Mouse (Mus musculus) adrenal gland, postnatal 25 days (tissue): Measurements from ENCODE around the gene Slc1a7. TPM values are rescaled to one million over a fixed set of nuclear protein-coding genes. Genes with fewer than 3 reads are reported as not detected.
A peak's percentile ranks its signal among the peaks of the same experiment; 100 is the strongest.

ENCODE experiments used
- DNase-seq: peaks from one replicate; pipeline ENCODE4 v3.0.0; 2021; ENCODE audit warnings: mixed read lengths
- total RNA-seq: library from RNA; stranded (reverse); gene quantifications from 2 replicates; pipeline ENCODE4 v1.2.3, GENCODE M21; 2021

Slc1a7 gene
- total RNA-seq, 1 experiment from 2014 or later = 0.58 TPM

DNA sequence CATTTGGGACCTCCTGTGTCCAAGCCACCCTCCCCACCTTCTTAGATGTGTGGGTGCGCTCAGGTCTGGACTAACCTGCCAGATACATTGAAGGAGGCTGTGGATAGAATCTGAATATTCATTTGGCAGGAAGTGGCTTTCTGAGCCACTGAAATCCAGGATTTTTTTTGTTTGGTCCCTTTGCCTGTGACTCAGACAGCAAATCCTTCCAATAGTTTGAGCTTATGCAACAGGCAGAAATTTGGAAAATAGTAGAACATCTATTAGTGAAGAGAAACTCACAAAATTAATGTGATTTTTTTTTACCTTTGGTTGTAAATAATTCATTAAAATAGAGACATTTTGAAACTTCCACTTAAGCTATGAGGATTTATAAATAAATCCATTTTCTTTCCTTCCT, 3.0 kb downstream of the Slc1a7 start:
- DNase-seq = no peak

DNA sequence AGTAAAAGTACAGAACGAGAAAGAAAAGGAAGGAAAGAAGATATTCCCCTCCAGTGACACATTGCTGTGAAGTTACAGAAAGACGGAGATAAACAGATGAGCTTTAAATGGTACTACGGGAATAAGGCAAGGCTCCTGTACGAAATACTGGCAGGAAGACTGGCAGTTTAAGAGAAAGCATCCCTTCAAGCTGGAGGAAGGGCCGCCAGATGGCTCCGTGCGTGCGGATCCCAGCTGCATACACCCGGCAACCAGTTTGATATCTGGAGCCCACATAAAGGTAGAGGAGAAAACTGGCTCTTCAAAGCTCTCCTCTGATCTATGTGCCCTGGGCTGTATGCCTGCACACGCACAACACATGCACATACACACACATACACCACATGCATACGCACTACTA, 6.4 kb downstream of the Slc1a7 start:
- DNase-seq = no peak

DNA sequence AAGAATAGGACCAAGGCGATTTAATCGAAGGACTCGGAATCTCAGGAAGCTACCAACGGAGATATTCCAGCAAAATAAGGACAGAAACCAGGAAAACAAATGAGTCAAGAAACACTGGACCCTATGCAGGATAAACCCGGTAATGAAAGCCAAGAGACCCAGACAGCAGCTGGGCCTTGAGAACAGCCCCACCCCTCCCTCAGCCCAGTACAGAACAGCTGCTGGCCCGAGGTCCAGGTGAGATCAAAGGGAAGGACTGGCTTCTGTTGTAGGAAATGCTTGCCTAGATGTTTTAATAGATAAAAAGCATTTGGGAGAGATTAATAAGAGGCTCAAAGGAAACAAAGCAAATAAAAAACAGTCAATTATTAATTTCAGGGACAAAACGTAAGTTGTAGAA, 6.9 kb downstream of the Slc1a7 start:
- no peak for DNase-seq

DNA sequence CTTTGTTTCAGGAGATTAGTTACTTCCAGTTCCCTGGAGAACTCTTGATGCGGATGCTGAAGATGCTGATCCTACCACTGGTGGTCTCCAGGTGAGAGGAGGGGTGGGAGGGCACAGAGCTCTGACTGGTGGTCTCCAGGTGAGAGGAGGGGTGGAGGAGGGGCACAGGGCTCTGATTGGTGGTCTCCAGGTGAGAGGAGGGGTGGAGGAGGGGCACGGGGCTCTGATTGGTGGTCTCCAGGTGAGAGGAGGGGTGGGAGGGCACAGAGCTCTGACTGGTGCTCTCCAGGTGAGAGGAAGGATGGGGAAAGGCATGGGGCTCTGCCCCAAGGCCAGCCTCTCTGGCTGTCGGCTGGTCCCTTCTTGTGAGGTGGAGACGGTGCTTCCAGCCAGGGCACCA, 9.5 kb downstream of the Slc1a7 start:
- no peak for DNase-seq

DNA sequence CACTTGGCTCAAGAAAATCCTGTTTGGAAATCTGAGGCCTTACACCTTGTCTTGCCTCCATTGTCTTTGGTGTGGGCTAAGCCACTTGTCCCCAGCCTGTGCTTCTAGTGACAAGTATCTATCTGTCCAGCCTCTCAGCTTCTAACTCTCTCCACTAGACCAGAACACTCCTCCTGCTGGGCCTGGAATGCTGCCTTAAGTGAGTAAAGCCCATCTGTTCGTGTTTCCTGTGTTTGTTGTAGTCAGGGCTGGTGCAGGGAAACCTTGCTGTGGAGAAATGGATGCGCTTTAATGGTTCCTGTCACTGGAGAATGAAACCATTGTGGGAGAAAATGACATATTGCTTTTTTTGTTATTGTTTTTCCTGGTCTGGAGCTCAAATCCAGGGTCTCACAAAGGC, 11.4 kb downstream of the Slc1a7 start:
- no peak for DNase-seq

DNA sequence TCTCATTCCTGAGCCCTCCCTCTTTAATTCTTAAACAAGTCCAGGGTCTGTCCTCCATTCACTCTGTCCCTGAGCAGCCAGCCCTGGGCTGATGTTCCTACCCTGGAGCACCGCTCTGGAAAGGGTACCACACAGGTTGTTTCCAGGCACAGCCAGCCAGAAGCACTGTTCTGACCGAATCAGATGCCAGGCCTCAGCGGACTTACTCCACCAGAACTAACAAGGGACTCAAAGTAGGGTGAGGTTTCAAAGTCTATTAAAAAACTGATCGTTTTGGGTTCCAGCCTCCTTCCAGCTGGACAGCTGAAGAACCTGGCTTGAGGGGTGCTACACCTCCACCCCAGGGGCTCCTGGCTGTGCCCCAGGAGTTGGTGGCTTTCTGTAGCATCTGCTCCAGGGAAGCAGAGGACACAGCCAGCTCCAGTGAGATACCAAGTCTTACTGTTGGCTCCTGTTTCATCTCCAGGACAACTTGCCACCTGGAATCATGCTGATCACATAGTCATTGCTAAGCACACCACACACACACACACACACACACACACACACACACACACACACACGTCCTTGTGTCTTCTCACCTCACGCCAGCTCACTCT, 12.0 kb downstream of the Slc1a7 start:
- DNase-seq = no peak

DNA sequence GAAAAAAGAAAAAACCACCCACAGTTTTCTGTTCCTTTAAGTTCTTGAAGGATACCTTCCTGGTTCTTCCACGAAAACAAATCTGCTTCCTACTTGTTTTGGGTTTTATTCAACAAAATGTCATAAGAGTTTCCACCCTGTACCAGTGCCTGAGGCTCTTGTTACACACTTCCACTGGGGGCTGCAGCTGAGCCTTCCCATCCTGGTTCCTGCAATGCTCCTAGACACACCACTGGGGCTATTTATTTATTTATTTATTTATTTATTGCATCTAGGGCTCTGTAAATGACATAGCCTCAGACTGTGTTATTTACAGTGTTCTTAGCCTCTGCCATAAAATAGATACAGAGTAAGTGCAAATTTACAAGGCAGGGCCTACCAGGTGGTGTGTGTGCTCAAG, 15.6 kb downstream of the Slc1a7 start:
- DNase-seq = no peak

DNA sequence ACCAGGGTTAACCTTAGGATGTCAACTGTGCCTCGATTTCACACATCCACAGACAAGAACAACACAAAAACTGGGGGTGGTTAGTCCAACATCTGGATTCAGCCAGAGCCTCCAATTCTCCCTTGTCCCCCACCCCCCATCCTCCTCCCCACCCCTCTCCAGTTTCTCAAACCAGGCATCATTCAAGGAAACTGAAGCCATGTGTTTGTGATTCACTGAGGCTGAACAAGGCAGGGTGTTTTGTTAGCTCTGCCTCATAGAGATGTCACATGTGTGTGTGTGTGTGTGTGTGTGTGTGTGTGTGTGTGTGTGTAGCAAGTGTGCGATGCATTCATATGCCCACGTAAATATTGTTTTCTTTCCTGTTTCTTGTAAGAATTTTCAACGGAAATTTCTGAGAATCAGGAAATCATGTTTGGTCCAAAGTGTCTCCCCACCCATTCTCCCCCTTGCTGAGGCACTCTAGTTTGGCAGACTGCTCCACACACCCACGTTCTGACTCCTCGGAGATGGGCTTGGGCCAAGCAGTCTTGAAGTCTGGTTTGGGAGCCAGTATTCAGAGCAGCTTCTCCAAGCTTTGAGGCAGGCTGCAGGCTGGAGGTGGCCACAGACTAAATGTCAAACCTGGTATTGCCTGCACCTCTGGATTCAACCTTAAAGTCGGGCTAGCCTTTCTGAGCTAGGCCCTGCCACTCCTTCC, 16.3 kb downstream of the Slc1a7 start:
- no peak for DNase-seq

DNA sequence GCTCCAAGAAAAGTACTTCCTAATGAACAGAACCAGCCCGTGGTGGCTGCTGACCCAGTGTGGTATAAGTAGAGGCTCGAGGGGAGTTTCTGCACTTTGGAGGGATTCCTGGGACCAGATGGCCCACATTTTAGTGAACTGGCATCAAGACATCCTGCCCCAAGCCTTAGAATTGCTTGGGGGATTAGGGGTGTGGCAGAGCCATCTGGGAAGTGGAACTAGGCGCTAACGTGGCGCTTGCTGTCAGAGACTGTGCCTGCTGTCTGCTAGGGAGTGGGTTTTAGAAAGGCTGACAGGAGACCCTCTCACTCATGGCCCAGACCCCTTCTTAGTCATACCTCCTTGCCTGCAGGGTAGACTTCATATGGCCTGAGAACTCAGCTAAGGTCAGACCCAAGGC, 17.7 kb downstream of the Slc1a7 start:
- no peak for DNase-seq

DNA sequence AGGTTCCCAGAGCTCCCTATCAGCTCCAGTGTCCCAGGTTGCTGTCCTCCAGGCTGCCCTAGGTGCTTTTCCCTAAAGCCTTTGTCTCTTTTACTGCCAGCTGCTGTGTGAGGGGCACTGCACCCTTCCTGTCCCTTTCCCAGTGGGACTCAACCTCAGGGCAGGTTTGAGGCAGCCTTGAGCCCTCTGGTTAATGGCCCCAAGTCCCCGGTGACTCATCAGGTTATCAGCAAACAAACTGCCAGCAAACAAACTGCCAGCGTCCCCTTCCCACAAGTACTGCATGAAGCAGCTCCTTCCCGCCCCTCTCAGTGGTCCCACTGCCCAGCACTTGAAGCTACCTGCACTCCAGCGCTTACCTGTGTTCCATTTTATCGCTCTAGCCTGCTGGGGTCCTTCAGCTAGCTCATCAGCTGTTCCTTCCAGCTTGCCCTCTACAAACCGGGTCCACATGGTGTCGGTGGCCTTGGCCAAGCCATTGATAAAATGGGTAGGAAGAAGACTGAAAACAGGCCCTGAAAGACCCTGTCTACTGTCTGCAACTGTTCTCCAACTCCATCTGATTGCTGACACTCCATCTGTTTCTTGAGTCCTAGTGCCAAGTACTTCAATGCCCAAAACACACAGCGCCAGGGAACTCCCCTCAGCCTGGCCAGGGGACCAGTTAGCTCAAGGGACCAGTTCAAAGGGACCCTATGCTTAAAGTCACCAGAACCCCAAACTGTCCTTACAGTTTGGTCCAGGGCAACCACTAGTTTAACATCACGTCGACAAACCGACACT, 18.4 kb downstream of the Slc1a7 start:
- DNase-seq = peak; percentile 25

DNA sequence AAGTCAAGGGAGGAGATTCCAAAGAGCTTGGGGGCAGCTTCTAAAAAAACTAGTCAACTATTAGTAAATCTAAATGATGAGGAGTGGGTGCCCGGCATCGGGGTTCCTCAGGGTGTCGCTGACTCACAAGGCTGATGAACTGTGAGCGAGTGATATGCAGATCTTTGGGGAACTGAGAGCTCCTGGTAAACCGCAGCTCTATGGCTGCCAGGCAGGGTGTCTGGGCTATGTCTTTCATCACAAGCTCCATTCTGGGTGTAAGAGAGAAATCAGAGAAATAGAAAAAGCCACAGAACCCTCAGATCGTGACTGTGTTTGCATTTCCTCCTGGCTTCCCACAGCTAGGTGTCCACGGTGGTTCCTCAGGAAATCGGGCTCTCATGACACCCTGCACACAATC, 20.8 kb downstream of the Slc1a7 start:
- no peak for DNase-seq

DNA sequence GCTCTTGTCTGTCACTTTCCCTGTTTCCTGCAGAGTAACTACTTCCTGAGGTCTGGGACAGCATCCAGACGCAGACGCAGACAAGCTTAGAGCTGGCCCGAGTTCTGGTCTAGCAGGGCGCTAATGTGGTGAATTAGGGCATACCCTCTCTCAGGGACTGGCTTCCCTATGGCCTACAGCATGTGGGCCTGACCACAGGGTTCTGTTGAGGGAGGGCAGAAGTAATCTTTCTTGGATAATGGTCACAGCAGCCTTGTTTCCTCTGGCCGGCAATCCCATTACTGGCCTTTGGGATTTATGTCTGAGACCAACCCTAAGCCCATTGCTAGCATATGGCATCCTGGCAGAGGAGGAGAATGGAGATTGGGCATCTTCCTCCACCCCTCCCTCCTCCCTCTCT, 22.7 kb downstream of the Slc1a7 start:
- no peak for DNase-seq

DNA sequence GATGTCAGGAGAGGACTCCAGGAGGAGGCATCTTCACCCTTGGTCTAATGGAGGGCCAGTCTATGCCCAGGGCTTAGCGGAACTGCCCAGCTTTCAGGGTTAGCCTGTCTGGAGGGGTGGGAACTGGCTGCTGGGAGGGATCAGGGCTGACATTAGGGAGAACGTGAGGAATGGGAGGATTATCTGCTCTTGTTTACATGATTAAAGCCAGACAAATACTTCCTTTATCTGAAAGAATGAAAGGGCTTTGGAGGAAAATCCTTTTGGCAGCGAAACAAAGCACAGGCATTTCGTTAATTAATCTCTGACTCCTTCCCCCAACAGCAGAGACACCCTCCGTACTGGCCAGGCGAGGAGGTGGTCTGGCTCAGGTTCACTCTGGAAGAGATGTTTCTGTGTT, 23.7 kb downstream of the Slc1a7 start:
- DNase-seq = no peak

DNA sequence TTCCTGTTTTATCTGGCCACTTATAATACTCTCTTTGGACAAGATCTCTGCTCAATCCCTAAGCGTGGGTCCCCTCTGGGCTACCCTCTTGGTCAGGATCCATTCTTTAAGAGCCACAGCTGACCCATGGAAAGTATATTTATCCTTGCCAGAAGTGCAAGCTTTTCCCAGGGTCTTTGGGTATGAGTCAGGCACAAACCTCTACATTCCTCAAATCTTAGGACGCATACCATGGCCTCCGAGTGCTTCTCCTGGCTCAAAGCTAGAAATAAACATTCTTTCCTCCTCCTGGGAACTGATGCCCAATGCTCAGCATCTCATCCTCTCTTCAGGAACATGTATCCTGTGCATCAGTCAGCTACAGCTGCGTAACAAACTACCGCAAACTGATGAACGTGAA, 26.9 kb downstream of the Slc1a7 start:
- no peak for DNase-seq

DNA sequence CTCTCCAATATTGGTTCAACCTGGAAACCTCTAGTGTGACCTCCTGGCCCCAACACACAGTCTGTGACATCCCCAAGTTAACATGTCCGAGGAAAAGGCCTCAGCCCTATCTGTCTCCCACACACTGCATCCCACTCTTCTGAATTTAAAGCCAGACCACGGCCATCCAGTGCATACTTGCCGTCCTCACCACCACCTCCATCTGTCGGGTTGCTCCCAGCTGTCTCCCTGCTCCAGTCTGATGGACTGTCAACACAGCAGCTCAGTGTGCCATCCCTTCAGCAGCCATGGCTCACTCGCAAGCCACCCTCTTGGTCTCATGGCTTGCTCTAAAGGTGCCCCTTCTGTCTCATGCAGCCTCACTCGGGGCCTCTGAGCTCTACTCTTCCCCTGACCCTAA, 27.6 kb downstream of the Slc1a7 start:
- no peak for DNase-seq

DNA sequence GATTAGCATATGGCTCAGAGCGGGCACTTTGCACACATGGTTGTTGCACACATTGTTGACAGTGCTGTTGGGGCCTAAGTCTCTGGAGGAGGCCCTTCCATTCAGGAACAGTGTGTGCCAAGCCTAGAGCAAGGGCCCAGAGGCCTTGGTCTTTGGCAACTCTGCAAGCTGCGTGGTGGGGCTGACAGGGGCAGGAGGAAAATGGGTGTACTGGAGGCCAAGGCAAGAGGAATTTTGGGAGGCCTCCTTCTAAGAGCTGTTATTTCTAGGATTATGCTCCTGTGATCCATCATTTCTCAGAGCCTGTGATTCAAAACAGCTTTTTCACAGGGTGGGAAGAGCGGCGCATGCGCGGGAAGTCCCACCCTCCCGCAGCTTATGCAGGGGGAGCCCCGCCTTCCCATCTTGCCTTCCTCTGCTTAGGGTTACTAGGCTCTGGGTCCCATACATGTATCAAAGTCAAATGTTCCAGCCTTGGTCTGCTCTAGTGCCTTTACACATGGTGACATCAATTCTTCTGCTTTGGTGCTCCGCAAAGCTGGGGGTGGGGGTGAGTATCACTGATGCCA, 28.4 kb downstream of the Slc1a7 start:
- DNase-seq = no peak

DNA sequence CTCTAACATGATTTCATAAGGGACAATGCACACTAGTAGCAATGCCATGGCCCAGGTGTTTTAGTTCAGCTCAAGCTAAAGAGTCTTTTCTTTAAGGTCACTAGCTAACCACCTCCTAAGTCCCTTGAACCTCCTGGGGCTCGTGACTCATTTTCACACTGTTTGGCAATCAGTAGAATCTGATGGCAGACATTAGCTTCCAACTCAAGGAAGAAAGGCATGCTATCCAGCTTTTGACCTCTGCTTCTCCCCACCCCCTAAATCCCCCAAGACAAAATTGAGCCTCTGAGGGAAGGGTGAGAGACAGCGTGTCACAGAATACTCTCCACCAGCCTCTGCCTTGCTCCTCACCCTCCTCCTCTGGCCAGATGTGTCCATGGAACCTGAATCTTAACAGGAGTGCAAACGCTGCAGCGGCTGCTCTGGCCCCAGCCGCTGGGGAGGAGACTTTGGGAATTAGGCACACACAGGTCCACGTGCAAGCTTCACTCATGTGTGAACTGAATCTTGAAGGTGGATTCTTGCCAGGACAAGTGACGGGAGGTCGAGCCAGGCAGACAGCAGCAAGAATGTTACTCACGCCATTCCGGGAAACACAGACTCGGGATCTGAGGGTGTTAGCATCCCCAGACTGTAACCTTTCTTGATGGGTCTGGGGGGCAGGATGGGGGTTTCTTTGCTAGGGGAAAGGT, 30.7 kb downstream of the Slc1a7 start:
- no peak for DNase-seq

DNA sequence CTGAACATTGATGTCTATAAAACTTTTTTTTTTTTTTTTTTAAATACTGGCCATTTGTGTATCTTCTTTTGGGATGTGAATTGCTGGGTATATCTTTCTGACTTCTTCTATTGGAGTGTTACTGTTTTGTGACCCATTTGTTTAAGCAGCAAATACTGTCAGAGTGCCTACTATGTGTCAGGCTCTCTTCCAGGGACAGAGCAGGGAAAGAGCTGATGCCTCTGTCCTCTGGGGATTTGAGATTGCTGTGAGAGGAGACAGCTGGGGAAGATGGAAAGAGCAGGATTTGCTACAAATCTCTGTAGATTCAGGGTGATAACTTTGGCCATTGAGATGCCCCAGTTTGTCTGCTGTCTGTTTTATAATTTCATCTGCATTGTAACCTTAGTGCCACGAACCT, 31.2 kb downstream of the Slc1a7 start:
- DNase-seq = no peak

DNA sequence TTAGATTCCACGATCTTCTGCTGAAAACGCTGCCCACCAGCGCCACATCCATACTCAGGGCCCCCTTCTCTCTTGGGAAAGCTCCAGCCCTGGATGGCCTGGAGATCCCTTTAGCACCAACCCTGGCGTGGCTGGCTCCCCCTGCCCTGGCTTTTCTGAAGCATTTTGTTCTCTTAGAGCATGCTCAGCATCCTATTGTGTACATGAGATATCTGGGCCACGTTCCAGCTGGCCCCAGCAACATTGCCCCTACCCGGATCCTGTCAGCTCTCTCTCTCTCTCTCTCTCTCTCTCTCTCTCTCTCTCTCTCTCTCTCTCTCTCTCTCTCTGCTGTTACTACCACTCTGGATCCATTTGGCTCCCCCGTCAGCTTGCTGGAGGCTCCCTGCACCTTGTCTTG, 37.2 kb downstream of the Slc1a7 start:
- no peak for DNase-seq

DNA sequence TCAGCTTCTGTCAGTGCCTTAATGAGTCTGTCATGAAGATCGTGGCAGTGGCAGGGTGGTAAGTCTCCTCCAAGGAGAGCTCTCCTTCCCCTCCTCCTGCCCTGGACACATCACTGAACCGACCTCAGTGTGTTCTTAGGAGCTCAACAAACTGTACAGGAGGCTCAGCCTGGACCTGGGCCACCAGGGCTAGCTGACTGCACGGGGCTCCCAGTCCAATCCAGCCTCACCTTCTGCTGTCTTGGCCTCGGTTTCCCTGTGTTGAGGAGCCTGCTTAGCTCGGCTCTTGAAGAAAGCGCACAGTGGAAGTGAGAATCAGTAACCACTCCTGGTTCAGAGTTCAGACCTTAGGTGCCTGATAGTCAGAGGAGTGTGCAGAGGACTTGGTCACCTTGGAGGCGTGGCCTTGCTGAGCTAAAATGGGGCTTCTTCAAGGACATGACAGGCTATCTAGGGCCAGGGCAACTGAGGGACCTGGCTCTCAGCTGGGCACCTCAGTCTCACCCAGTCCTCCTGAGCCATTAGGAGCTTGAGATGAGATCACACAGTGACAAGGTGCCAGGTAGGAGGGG, 39.5 kb downstream of the Slc1a7 start:
- no peak for DNase-seq

DNA sequence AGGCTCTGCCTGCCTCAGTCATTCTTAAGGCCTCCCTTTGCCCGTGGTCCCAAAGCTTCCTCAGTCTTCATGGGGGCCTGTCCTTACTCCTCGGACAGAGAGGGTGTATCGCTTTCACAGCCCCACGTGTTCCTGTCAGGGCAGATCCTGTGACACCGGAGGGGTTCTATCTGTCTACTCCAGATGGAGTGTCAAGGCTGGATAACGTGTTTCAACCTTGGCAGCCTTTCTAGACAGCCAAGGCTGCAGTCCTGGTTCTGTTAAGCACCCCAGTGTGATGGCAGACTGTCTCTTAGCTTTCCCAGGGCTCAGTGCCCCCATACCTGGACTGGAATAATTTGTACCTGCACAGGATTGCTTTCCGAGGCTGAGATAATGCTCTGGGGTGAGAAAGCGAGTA, 40.4 kb downstream of the Slc1a7 start:
- DNase-seq = no peak

DNA sequence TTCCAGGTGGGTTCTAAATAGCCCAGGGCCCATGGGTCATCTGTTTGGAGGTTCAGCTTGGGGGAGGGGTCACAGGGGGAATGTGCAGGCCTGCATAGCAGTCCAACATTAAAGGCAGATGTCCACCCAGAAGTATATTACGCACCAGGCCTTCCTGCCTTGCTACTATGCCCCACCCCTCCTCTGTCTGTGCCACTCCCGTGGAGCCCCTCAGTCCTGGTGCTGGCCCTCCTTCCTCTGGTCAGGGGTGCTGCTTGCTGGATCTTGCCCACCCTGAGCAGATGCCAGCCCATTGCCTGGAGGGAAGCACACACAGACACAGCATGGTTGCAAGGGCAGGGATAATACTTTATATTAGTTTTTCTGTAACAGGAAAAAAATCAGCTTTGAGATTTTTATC, 46.3 kb downstream of the Slc1a7 start:
- DNase-seq = no peak
